Mouse (Mus musculus): Measurements from ENCODE around the gene B4galt3. TPM values are rescaled to one million over a fixed set of nuclear protein-coding genes. Genes with fewer than 3 reads are reported as not detected.

B4galt3 gene
- total RNA-seq, 2 experiments from 2014 or later = 73.1 to 79.3 TPM

DNA sequence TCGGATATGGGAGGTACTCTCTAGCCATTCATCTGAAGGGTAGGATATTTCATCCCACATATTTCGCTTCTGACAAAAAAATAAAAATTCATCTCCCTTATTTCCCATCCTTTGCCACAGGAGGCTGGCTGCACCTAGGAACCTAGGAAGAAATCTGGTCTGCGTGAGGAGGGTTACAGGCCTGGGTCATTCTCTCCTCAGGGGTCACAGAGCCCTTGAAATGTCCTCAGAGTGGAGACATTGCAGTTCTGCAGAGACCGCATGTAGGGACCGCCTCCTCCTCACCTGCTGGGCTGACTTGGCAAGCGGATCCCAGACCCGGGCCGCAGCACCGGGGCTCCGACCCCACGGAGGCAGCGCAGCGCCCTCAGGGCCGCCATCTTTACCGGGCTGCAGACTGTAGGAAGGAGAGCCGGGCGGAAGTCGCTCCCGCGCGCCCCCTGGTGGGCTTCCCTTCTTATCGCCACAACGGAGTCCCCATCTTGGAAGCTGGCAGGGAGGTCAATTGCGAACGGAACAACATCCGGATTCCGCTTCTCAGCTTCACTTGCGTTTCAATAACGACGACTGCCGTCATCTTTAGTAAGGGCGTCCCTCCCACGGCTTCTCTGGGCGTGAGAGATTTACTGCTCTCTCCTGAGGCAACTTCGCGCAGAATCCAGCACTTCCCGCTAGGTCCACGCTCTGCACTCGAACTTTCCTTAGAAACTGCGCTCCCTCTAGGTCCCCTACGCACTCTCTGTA lies 23.2 kb upstream of the B4galt3 start:
- Histone ChIP-seq H3K4me3 (peak overlapping the region; percentile 68), H3K27ac (peak overlapping the region; percentile 95)
- DNase-seq (ENCODE audit: low spot score in 2 of 2) = peak; percentile 99

GRCm38 (mm10) chr1:171247453-171247841 lies 22.7 kb upstream of the B4galt3 start:
- Histone ChIP-seq H3K4me3 (peak overlapping the region; percentile 68), H3K27ac (peak overlapping the region; percentile 89)
- DNase-seq (ENCODE audit: low spot score in 2 of 2) = no peak
- TF ChIP-seq CTCF (conservative IDR thresholded peaks at IDR 0.05) = no peak

More for the DNA sequence above, 23.2 kb upstream of the B4galt3 start:
- peak; percentile 97 for TF ChIP-seq CTCF (conservative IDR thresholded peaks at IDR 0.05)

- DNase-seq (ENCODE audit: low spot score in 2 of 2) = no peak
- peak overlapping the region; percentile 68 for H3K4me3 ChIP-seq
- H3K27ac ChIP-seq = peak overlapping the region; percentile 89
- no peak for TF ChIP-seq CTCF (conservative IDR thresholded peaks at IDR 0.05)
These were observed 22.2 kb upstream of the B4galt3 start for GRCm38 (mm10) chr1:171247916-171248315.

GRCm38 (mm10) chr1:171248386-171249226 lies 21.5 kb upstream of the B4galt3 start:
- peak overlapping the region; percentile 89 for H3K27ac ChIP-seq
- TF ChIP-seq CTCF (conservative IDR thresholded peaks at IDR 0.05) = no peak
- no peak for DNase-seq (ENCODE audit: low spot score in 2 of 2)

DNA sequence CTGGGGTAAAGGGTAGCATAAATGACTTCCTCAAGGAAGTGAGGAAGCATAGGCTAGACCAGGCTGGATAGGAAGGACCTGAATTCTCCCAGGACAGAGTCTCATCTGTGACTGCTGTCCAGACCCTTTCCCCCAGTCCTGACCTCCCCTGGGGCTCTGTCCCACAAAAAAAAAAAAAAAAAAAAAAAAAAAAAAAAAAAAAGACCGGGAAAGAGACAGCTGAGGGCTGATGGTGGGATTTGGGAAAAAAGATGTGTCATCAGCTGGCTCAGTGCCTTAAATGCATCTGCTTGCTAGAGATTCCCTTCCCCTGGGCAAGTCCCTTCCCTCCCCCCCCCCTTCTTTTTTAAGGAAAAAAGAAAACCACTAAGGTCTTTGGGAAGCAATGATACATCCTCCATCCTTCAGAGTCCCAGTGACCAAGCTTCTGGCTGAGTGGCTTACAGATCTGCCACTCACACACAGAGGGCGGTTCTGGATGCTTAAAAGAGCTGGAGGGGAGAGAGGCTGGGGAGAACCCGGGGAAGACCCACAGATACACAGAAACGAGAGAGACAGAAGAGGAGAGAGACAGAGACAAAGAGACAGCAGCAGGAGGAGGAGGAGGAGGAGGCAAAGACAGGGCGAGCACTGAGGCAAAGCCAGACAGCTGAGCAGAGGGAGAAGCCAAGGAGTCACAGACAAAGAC lies 20.1 kb upstream of the B4galt3 start, which contains the start of gene Adamts4:
Gene Adamts4 (plus strand): TSS at position 509 of the 688 bp plus-strand sequence.
- peak; percentile 41 to 58 for DNase-seq (ENCODE audit: low spot score in 2 of 2)
- peak within 1 kb of the TSS; percentile 47 for H3K4me3 ChIP-seq
- H3K27ac ChIP-seq = peak within 1 kb of the TSS; percentile 66
- no peak for TF ChIP-seq CTCF (conservative IDR thresholded peaks at IDR 0.05)

More at GRCm38 (mm10) chr1:171248386-171249226, 21.5 kb upstream of the B4galt3 start:
- no peak overlapping the region; the same call in 1 of the 2 replicates for H3K4me3 ChIP-seq

GRCm38 (mm10) chr1:171250680-171251593 lies 19.2 kb upstream of the B4galt3 start, which contains the start of gene Ndufs2:
Gene Ndufs2, minus strand, starts transcription at chr1:171251388.
- no peak for TF ChIP-seq CTCF (conservative IDR thresholded peaks at IDR 0.05)
- Histone ChIP-seq H3K4me3 (peak within 1 kb of the TSS; percentile 47), H3K27ac (peak within 1 kb of the TSS; percentile 66)
- no peak for DNase-seq (ENCODE audit: low spot score in 2 of 2)

DNA sequence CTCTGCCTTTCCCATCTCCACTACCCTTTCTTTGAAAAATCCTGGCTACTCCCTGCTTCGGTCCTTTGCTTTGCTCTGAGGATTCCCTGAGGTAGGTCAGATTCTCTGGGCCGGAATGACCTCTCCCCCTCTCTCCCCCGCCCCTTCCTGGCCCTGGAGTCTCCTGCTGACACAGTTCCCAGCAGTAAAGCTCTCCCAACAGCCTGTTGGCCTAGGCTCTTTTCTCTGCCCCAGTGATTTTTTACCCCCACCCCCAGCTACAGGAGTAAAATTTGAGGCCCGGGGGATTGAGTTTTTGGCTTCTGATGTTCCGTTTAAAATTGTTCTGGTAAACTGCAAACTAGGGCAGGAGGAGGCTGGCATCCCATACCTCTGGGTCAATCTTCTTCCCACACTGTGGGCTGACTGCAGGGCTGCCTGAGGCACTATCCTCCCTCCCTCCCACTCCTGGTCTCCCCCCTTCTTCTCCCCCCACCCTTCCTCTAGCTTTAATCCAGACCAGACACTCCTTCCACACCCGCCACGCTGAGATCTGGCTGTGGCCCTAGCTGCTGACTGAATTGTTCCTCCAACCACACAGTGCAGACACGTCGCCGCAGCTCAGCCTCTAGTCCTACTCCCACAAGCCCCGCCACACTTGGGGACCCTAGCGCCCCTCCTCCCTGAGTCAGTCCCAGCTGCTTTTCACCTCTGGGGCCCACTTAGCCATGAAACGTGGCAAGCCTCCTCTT lies 18.4 kb upstream of the B4galt3 start:
- no peak for TF ChIP-seq CTCF (conservative IDR thresholded peaks at IDR 0.05)
- Histone ChIP-seq H3K27ac (peak overlapping the region; percentile 66), H3K4me3 (peak overlapping the region; percentile 47)
- no peak for DNase-seq (ENCODE audit: low spot score in 2 of 2)

DNA sequence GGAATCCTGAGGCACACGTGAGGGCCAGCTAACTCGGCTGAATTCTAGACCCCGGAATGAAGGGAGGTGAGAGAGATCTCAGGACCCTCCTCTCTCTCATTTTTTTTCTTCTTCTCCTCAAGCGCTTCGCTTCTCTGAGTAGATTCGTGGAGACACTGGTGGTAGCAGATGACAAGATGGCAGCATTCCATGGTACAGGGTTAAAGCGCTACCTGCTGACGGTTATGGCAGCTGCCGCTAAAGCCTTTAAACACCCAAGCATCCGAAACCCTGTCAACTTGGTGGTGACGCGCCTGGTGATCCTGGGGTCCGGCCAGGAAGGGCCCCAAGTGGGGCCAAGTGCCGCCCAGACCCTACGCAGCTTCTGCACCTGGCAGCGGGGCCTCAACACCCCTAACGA lies 17.7 kb upstream of the B4galt3 start:
- DNase-seq (ENCODE audit: low spot score in 2 of 2) = no peak
- no peak for TF ChIP-seq CTCF (conservative IDR thresholded peaks at IDR 0.05)
- Histone ChIP-seq H3K4me3 (peak overlapping the region; percentile 24; the same call in 1 of the 2 replicates), H3K27ac (peak overlapping the region; percentile 66)

GRCm38 (mm10) chr1:171256095-171256818 lies 13.9 kb upstream of the B4galt3 start:
- Histone ChIP-seq H3K4me3 (no peak overlapping the region), H3K27ac (no peak overlapping the region)
- TF ChIP-seq CTCF (conservative IDR thresholded peaks at IDR 0.05) = peak; percentile 26
- DNase-seq (ENCODE audit: low spot score in 2 of 2) = no peak

- peak; percentile 59 to 74 for DNase-seq (ENCODE audit: low spot score in 2 of 2)
- peak; percentile 95 for TF ChIP-seq CTCF (conservative IDR thresholded peaks at IDR 0.05)
- H3K4me3 ChIP-seq = no peak overlapping the region
- no peak overlapping the region for H3K27ac ChIP-seq
These were observed 13.1 kb upstream of the B4galt3 start for GRCm38 (mm10) chr1:171256937-171257548.

Measured in layer of hippocampus, adult 2 months (tissue).